Mouse (Mus musculus) liver, embryonic 14.5 days (tissue): ENCODE results near the gene Mecr.

Experiments used
- CTCF ChIP-seq: IDR thresholded peaks from 2 replicates; pipeline ENCODE4 v1.5.1; 2016; ENCODE audit warnings: antibody characterized with exemption, low read depth, control low read depth
- EP300 ChIP-seq: IDR thresholded peaks from 2 replicates; pipeline ENCODE4 v1.6.1; 2016; ENCODE audit warnings: antibody characterized with exemption, low read depth

DNA sequence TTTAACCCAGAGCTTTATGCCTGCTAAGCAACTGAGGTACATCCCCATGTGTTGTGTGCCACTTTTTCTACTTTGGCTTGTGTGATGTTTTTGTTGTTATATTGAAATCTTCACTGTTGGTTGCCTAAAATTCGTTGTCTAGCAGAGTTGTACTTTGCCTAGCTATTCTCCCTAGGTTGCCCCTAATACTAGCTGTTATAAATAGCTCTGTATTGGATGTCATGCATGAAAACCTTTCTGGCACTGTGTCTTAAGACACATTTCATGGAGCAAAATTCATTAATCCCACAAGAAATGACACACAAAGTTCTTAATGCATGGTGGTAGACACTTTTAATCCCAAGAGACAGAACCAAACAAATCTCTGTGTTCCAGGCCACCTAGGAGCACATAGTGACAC, 36.4 kb downstream of the Mecr start:
- TF ChIP-seq CTCF (no peak), EP300 (no peak)
